Mouse (Mus musculus): ENCODE results near the gene Dlx5. TPM values are rescaled to one million over a fixed set of nuclear protein-coding genes. Genes with fewer than 3 reads are reported as not detected.

Gene Dlx5
- polyA plus RNA-seq, 1 experiment = not detected

GRCm38 (mm10) chr6:6870876-6871420 lies 10.9 kb downstream of the Dlx5 start:
- TF ChIP-seq POLR2A (IDR thresholded peaks at IDR 0.05; ENCODE audit: insufficient read length, low read depth) (no peak), MYOG (IDR thresholded peaks at IDR 0.05; ENCODE audit: control insufficient read depth in 1 of 3, insufficient read depth in 1 of 3, insufficient read length in 2 of 3, low read depth in 2 of 3) (no peak), REST (IDR thresholded peaks at IDR 0.05; ENCODE audit: insufficient read depth, insufficient read length) (no peak), E2F4 (IDR thresholded peaks at IDR 0.05; ENCODE audit: insufficient read depth) (no peak), POLR2AphosphoS2 (IDR thresholded peaks at IDR 0.05; ENCODE audit: insufficient read length, low read depth) (no peak), CEBPB (IDR thresholded peaks at IDR 0.05; ENCODE audit: insufficient read depth, poor library complexity, severe bottlenecking) (no peak), SRF (IDR thresholded peaks at IDR 0.05; ENCODE audit: control insufficient read depth, insufficient read length, low read depth) (no peak), USF1 (IDR thresholded peaks at IDR 0.05; ENCODE audit: low read depth) (no peak), MYOD1 (IDR thresholded peaks at IDR 0.05; ENCODE audit: control insufficient read depth in 1 of 3, insufficient read length in 2 of 3, low read depth in 2 of 3) (no peak), MAX (IDR thresholded peaks at IDR 0.05; ENCODE audit: low read depth) (no peak), TCF3 (IDR thresholded peaks at IDR 0.05; ENCODE audit: insufficient read length, low read depth) (no peak), TCF12 (IDR thresholded peaks at IDR 0.05; ENCODE audit: insufficient read depth, poor library complexity, severe bottlenecking) (no peak)
- peaks cover 32% of the 10 kb centered on the region for H3K27me3 ChIP-seq (ENCODE audit: control insufficient read depth, insufficient read depth, insufficient read length)

GRCm38 (mm10) chr6:6869961-6870800 lies 11.7 kb downstream of the Dlx5 start:
- Histone ChIP-seq H3K79me2 (ENCODE audit: control insufficient read depth, insufficient read depth) (no peaks in the 10 kb centered on the region), H3K27me3 (ENCODE audit: control insufficient read depth, insufficient read depth, insufficient read length) (peaks cover 26% of the 10 kb centered on the region), H3ac (ENCODE audit: control insufficient read depth, insufficient read length) (no peak overlapping the region), H3K36me3 (ENCODE audit: control insufficient read depth, insufficient read depth) (no peaks in the 10 kb centered on the region), H3K4me3 (no peak overlapping the region), H3K4me2 (ENCODE audit: low read depth) (no peak overlapping the region)
- TF ChIP-seq USF1 (IDR thresholded peaks at IDR 0.05; ENCODE audit: low read depth) (no peak), MYOD1 (IDR thresholded peaks at IDR 0.05; ENCODE audit: control insufficient read depth in 1 of 3, insufficient read length in 2 of 3, low read depth in 2 of 3) (no peak), REST (IDR thresholded peaks at IDR 0.05; ENCODE audit: insufficient read depth, insufficient read length) (no peak), POLR2A (IDR thresholded peaks at IDR 0.05; ENCODE audit: insufficient read length, low read depth) (no peak), TCF12 (IDR thresholded peaks at IDR 0.05; ENCODE audit: insufficient read depth, poor library complexity, severe bottlenecking) (no peak), POLR2AphosphoS2 (IDR thresholded peaks at IDR 0.05; ENCODE audit: insufficient read length, low read depth) (no peak), CEBPB (IDR thresholded peaks at IDR 0.05; ENCODE audit: insufficient read depth, poor library complexity, severe bottlenecking) (no peak), MYOG (IDR thresholded peaks at IDR 0.05; ENCODE audit: control insufficient read depth in 1 of 3, insufficient read depth in 1 of 3, insufficient read length in 2 of 3, low read depth in 2 of 3) (no peak), TCF3 (IDR thresholded peaks at IDR 0.05; ENCODE audit: insufficient read length, low read depth) (no peak), E2F4 (IDR thresholded peaks at IDR 0.05; ENCODE audit: insufficient read depth) (no peak), SRF (IDR thresholded peaks at IDR 0.05; ENCODE audit: control insufficient read depth, insufficient read length, low read depth) (no peak)

More at GRCm38 (mm10) chr6:6870876-6871420, 10.9 kb downstream of the Dlx5 start:
- H3K36me3 ChIP-seq (ENCODE audit: control insufficient read depth, insufficient read depth) = no peaks in the 10 kb centered on the region
- no peaks in the 10 kb centered on the region for H3K79me2 ChIP-seq (ENCODE audit: control insufficient read depth, insufficient read depth)
- H3K4me3 ChIP-seq = no peak overlapping the region
- H3K4me2 ChIP-seq (ENCODE audit: low read depth) = no peak overlapping the region
- no peak overlapping the region for H3ac ChIP-seq (ENCODE audit: control insufficient read depth, insufficient read length)

GRCm38 (mm10) chr6:6869041-6869685 lies 12.7 kb downstream of the Dlx5 start:
- Histone ChIP-seq H3K79me2 (ENCODE audit: control insufficient read depth, insufficient read depth) (no peaks in the 10 kb centered on the region), H3K27me3 (ENCODE audit: control insufficient read depth, insufficient read depth, insufficient read length) (peaks cover 21% of the 10 kb centered on the region), H3K36me3 (ENCODE audit: control insufficient read depth, insufficient read depth) (no peaks in the 10 kb centered on the region), H3K4me2 (ENCODE audit: low read depth) (no peak overlapping the region), H3ac (ENCODE audit: control insufficient read depth, insufficient read length) (no peak overlapping the region), H3K4me3 (no peak overlapping the region)
- no peak for TF ChIP-seq POLR2A (IDR thresholded peaks at IDR 0.05; ENCODE audit: insufficient read length, low read depth)
- no peak for TF ChIP-seq TCF12 (IDR thresholded peaks at IDR 0.05; ENCODE audit: insufficient read depth, poor library complexity, severe bottlenecking)
- TF ChIP-seq CEBPB (IDR thresholded peaks at IDR 0.05; ENCODE audit: insufficient read depth, poor library complexity, severe bottlenecking) = no peak
- no peak for TF ChIP-seq POLR2AphosphoS2 (IDR thresholded peaks at IDR 0.05; ENCODE audit: insufficient read length, low read depth)
- no peak for TF ChIP-seq MAX (IDR thresholded peaks at IDR 0.05; ENCODE audit: low read depth)
- no peak for TF ChIP-seq SRF (IDR thresholded peaks at IDR 0.05; ENCODE audit: control insufficient read depth, insufficient read length, low read depth)
- no peak for TF ChIP-seq REST (IDR thresholded peaks at IDR 0.05; ENCODE audit: insufficient read depth, insufficient read length)
- TF ChIP-seq MYOG (IDR thresholded peaks at IDR 0.05; ENCODE audit: control insufficient read depth in 1 of 3, insufficient read depth in 1 of 3, insufficient read length in 2 of 3, low read depth in 2 of 3) = no peak
- TF ChIP-seq MYOD1 (IDR thresholded peaks at IDR 0.05; ENCODE audit: control insufficient read depth in 1 of 3, insufficient read length in 2 of 3, low read depth in 2 of 3) = no peak
- TF ChIP-seq E2F4 (IDR thresholded peaks at IDR 0.05; ENCODE audit: insufficient read depth) = no peak
- TF ChIP-seq TCF3 (IDR thresholded peaks at IDR 0.05; ENCODE audit: insufficient read length, low read depth) = no peak
- TF ChIP-seq USF1 (IDR thresholded peaks at IDR 0.05; ENCODE audit: low read depth) = no peak

GRCm38 (mm10) chr6:6867031-6867430 lies 14.9 kb downstream of the Dlx5 start:
- H3ac ChIP-seq (ENCODE audit: control insufficient read depth, insufficient read length) = no peak overlapping the region
- no peak for TF ChIP-seq POLR2AphosphoS2 (IDR thresholded peaks at IDR 0.05; ENCODE audit: insufficient read length, low read depth)
- no peaks in the 10 kb centered on the region for H3K36me3 ChIP-seq (ENCODE audit: control insufficient read depth, insufficient read depth)
- no peaks in the 10 kb centered on the region for H3K79me2 ChIP-seq (ENCODE audit: control insufficient read depth, insufficient read depth)
- H3K27me3 ChIP-seq (ENCODE audit: control insufficient read depth, insufficient read depth, insufficient read length) = peaks cover 28% of the 10 kb centered on the region
- H3K4me2 ChIP-seq (ENCODE audit: low read depth) = no peak overlapping the region
- H3K4me3 ChIP-seq = no peak overlapping the region

Measured in myocyte (in vitro differentiated cells).